Mouse (Mus musculus) limb, embryonic 14.5 days (tissue): ENCODE measurements around the gene Atpaf2. TPM values are rescaled to one million over a fixed set of nuclear protein-coding genes. Genes with fewer than 3 reads are reported as not detected.

Source experiments
- ATAC-seq: fragments of 200-750 bp; cut with Nextera tagmentation; 2 replicates; pipeline ENCODE4 v1.8.0; 2017; ENCODE audit warnings: low read depth, moderate number of reproducible peaks, moderate TSS enrichment; ENCODE audit not compliant: low FRiP score
- DNase-seq: peaks from one replicate; pipeline ENCODE4 v3.0.0-alpha.2; 2015; ENCODE audit warnings: low spot score
- H3K27ac ChIP-seq: fragments of 300-500 bp; sonication (generic); replicated peaks from 2 replicates; pipeline ENCODE4 v1.5.1; 2014; ENCODE audit warnings: low read depth, mild to moderate bottlenecking, low read length, moderate library complexity, mixed read lengths
- H3K27me3 ChIP-seq: fragments of 300-500 bp; sonication (generic); 2 replicates; pipeline ENCODE4 v1.6.1; 2014; ENCODE audit warnings: low read length, mixed read lengths; ENCODE audit not compliant: control insufficient read depth, insufficient read depth
- H3K36me3 ChIP-seq: fragments of 300-500 bp; sonication (generic); 2 replicates; pipeline ENCODE4 v1.6.1; 2014; ENCODE audit warnings: mild to moderate bottlenecking, low read length, moderate library complexity, mixed read lengths; ENCODE audit not compliant: control insufficient read depth, insufficient read depth
- H3K4me1 ChIP-seq: fragments of 300-500 bp; sonication (generic); 2 replicates; pipeline ENCODE4 v1.6.1; 2014; ENCODE audit warnings: antibody characterized with exemption, low read length, mixed read lengths; ENCODE audit not compliant: control insufficient read depth, insufficient read depth
- H3K4me2 ChIP-seq: fragments of 300-500 bp; sonication (generic); replicated peaks from 2 replicates; pipeline ENCODE4 v1.6.1; 2014; ENCODE audit warnings: low read depth, mild to moderate bottlenecking, low read length, moderate library complexity; ENCODE audit not compliant: severe bottlenecking
- H3K4me3 ChIP-seq: fragments of 300-500 bp; sonication (generic); replicated peaks from 2 replicates; pipeline ENCODE4 v1.5.1; 2014; ENCODE audit warnings: low read length
- H3K9ac ChIP-seq: fragments of 300-500 bp; sonication (generic); 2 replicates; pipeline ENCODE4 v1.6.1; 2014; ENCODE audit warnings: mild to moderate bottlenecking, low read depth, low read length, moderate library complexity; ENCODE audit not compliant: severe bottlenecking
- H3K9me3 ChIP-seq: fragments of 300-500 bp; sonication (generic); 2 replicates; pipeline ENCODE4 v1.6.1; 2016; ENCODE audit warnings: low read length; ENCODE audit not compliant: control insufficient read depth
- POLR2A ChIP-seq: fragments of 200-500 bp; IDR thresholded peaks from 2 replicates; pipeline ENCODE4 v1.8.0; 2012; ENCODE audit warnings: inconsistent platforms, mild to moderate bottlenecking, moderate library complexity, borderline replicate concordance; ENCODE audit not compliant: insufficient read depth, insufficient read length; ENCODE audit errors: extremely low read depth
- WGBS: fragments of 180-500 bp; shearing (Covaris S2); extraction: QIAGEN DNeasy Blood & Tissue Kit; methylation state at CpG from one replicate; pipeline ENCODE4 v1.1.7; 2014; 5-methylcytosine and 5-hydroxymethylcytosine counted together
- polyA plus RNA-seq, 2 experiments: library from polyadenylated mRNA; depleted of rRNA in 1 of 2; stranded (reverse) in 1 of 2; unstranded in 1 of 2; fragments of >200 nt; fragmentation: Nextera tagmentation in 1 of 2; extraction: Ambion mirVana in 1 of 2; gene quantifications; 2 replicates each; pipeline versions ENCODE4 v1.2.1 to v1.2.3; 2012 to 2014

The Atpaf2 gene
- polyA plus RNA-seq, 2 experiments, result 38.0 to 47.0 TPM

DNA sequence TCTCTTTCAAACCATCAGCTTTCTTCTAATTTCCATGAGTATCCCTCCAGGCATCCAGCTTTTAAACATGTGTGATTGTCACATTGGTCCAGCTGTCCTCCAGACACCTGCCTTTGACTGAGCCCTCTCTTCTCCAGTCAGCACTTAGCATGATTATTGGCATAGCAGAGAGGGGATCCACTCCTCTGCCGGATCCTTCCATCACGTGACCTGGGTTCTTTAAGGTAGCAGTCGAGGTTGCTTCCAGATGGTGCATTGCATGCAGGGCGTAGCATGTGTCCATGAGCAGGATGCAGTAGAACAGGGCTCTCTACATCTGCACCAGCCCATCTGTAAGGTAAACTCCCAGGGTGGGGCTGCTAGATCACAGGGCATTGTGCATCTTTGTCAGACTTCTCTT, 49.3 kb downstream of the Atpaf2 start:
- Histone ChIP-seq H3K9ac (no peak overlapping the region), H3K27me3 (no peaks in the 10 kb centered on the region), H3K4me1 (peaks cover 18% of the 10 kb centered on the region), H3K9me3 (no peaks in the 10 kb centered on the region), H3K4me3 (no peak overlapping the region), H3K27ac (no peak overlapping the region), H3K36me3 (no peaks in the 10 kb centered on the region), H3K4me2 (no peak overlapping the region)
- no peak for ATAC-seq
- 53% methylated on average over 4 of the region's 4 CpGs for WGBS
- DNase-seq, result no peak
- no peak for TF ChIP-seq POLR2A

DNA sequence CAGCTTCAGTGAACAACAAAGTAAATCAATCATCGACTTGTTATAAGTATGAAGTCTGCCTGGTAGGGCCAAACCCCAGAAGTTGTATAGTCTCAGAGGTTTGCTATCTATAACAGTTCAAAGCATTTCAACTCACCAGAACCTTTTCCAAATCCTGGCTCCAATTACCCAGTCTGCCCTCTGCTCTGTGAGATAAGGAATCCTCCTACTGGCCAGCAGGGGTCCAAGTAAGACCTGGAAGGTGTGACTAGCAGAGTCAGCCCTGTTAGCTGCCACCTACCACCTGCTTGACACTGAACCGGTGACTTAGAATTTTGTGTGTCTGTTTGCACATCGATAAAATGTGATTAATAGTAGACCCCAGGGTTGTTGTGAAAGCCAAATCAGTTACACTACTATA, 51.0 kb downstream of the Atpaf2 start:
- Histone ChIP-seq H3K9ac (0 out of 2 replicates have a peak overlapping the region, but pooled peaks have one; percentile 9), H3K4me1 (peaks cover 18% of the 10 kb centered on the region), H3K27ac (0 out of 2 replicates have a peak overlapping the region, but pooled peaks have one; percentile 81), H3K36me3 (no peaks in the 10 kb centered on the region), H3K4me2 (no peak overlapping the region), H3K9me3 (no peaks in the 10 kb centered on the region), H3K27me3 (no peaks in the 10 kb centered on the region), H3K4me3 (no peak overlapping the region)
- ATAC-seq (no peak), DNase-seq (no peak)
- no peak for TF ChIP-seq POLR2A
- 72% methylated on average over 3 of the region's 3 CpGs for WGBS

DNA sequence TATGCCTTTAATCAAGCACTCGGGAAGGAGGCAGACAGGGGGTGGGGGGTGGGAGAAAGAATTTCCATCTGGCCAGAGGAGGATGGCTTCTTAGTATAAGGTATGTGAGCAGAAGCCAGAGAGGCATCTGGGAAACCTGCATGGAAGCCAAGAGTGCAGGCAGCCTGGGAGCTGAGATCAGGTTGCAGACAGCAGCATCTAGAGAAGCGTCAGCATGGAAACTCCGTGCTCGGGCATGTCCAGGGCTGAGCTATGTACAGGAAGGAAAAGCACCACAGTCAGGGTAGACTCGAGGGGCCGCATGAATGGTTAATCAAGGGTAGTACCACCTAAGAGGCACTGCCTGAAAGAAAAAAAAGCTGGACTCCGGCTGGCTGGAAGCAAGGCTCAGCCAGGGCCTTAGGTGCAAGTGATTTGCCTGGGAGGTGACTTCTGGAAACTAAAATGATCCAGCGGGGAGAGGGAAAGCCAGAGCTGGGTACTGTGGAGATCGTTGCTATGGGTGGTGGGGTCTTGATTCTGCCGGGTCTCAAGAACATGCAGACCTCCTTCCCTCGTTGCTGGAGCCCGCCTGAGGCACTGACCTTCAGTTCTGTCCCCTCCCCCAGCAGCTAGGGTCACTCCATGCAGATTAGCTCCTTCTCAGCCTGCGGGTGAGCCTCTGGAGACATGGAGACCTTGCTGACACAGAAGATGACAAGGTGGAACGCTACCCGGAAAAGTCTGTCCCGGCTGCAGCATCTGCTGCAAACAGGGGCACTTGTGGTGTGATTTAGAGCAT, 51.8 kb downstream of the Atpaf2 start:
- Histone ChIP-seq H3K9me3 (no peaks in the 10 kb centered on the region), H3K27ac (peak overlapping the region; percentile 81), H3K4me1 (peaks cover 18% of the 10 kb centered on the region), H3K9ac (0 out of 2 replicates have a peak overlapping the region, but pooled peaks have one; percentile 9), H3K36me3 (no peaks in the 10 kb centered on the region), H3K27me3 (no peaks in the 10 kb centered on the region), H3K4me2 (no peak overlapping the region; the same call in 1 of the 2 replicates), H3K4me3 (no peak overlapping the region)
- WGBS, result 14% methylated on average over 16 of the region's 16 CpGs
- DNase-seq (peak; percentile 74), ATAC-seq (peak; percentile 81)
- TF ChIP-seq POLR2A, result no peak

DNA sequence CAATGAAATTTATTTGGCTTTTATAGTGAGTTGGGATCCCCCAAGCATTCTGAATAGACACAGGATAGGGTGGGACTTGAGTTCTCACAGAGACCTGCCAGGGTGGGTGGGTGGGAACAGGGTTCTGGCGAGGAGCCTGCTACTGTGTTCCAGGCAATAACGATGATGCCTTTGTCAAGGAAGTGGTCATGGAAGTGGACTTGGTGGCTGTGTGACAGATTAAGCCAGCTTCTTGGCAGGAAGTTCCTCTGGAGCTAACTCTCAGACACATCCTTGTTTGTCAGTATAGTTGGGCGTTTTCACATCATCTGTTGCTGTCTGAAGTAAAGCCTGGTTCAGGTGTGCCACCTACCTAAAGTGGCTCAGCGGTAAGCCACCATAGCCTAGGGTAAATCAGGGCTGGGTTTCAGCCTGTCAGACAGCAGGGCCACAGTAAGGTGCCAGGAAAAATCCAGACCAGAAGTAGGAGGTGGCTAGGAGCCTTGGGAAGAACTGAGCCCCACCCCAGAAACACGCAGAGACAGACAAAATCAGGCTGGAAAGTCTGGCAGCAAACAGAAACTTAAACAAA, 57.5 kb downstream of the Atpaf2 start:
- no peak overlapping the region for H3K4me2 ChIP-seq
- H3K27me3 ChIP-seq, result no peaks in the 10 kb centered on the region
- WGBS, result 77% methylated on average over 5 of the region's 5 CpGs
- H3K4me3 ChIP-seq, result no peak overlapping the region
- ATAC-seq (no peak), DNase-seq (no peak)
- no peak for TF ChIP-seq POLR2A
- no peak overlapping the region for H3K27ac ChIP-seq
- 0 out of 2 replicates have a peak, but pooled peaks cover 2% of the 10 kb centered on the region for H3K4me1 ChIP-seq
- H3K9me3 ChIP-seq, result no peaks in the 10 kb centered on the region
- H3K9ac ChIP-seq, result no peak overlapping the region
- no peaks in the 10 kb centered on the region for H3K36me3 ChIP-seq

DNA sequence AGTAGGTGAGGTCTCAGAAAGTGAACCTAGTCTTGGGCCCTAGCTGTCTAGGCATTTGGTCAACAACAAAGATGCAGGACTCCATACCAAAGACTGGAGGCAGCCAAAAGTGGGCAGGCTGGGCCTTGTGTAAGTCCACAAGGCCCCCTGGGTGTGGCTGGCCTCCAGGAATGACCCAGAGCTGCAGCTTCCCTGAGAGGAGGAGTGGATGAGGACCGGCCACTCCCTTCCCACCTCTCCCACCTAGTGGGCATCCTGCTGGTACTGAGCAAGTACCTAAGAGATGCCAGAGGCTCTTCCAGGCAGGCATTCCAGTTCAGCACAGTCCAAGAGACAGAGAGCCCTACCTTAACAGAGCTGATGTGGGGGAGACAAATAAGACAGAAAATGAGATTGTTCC, 58.3 kb downstream of the Atpaf2 start:
- no peak for DNase-seq
- WGBS, result 58% methylated on average over 1 of the region's 1 CpGs

More for the DNA sequence above, 58.3 kb downstream of the Atpaf2 start:
- H3K27me3 ChIP-seq, result no peaks in the 10 kb centered on the region
- H3K36me3 ChIP-seq, result no peaks in the 10 kb centered on the region
- no peak for TF ChIP-seq POLR2A
- no peaks in the 10 kb centered on the region for H3K4me1 ChIP-seq
- H3K27ac ChIP-seq, result no peak overlapping the region
- no peak for ATAC-seq
- no peaks in the 10 kb centered on the region for H3K9me3 ChIP-seq
- H3K9ac ChIP-seq, result no peak overlapping the region
- H3K4me2 ChIP-seq, result no peak overlapping the region
- no peak overlapping the region for H3K4me3 ChIP-seq
